Mouse (Mus musculus) adrenal gland, postnatal 36 days (tissue): ENCODE measurements at regions not wholly inside any gene's neighbourhood (a gene's known extent, or its start where the extent isn't known, plus 50 kb on each side); places are given as distances from the start of the nearest gene placed in this dataset. TPM values are rescaled to one million over a fixed set of nuclear protein-coding genes. Genes with fewer than 3 reads are reported as not detected.

ENCODE experiments used
- microRNA-seq: library from miRNA; unstranded; fragments of <30 nt; microRNA quantifications from one replicate; pipeline ENCODE4 v1.2.0, GENCODE M21; 2021

Small RNAs in the stretch of these regions (microRNA-seq; reads per million reads assigned to microRNA genes)
- gene Gm22234 (not detected), gene Gm25297 (not detected)
